Mouse (Mus musculus): ENCODE data around the gene Sipa1l3. TPM values are rescaled to one million over a fixed set of nuclear protein-coding genes. Genes with fewer than 3 reads are reported as not detected.

Gene Sipa1l3
- polyA plus RNA-seq, 1 experiment from 2014 or later: 22.0 TPM

- Histone ChIP-seq H3K27me3 (replicated peaks; ENCODE audit: control insufficient read depth, insufficient read depth, low read length) (no peaks in the 10 kb centered on the region), H3K4me2 (replicated peaks; ENCODE audit: low read depth) (no peak overlapping the region), H3K4me3 (ENCODE audit: low read depth, low read length) (no peak overlapping the region), H3K27ac (ENCODE audit: low read depth, low read length) (no peak overlapping the region), H3K36me3 (ENCODE audit: control insufficient read depth, insufficient read depth) (peaks cover 10% of the 10 kb centered on the region; the same call in 1 of the 2 replicates), H3K4me1 (replicated peaks; ENCODE audit: control insufficient read depth, insufficient read depth, low read length) (no peaks in the 10 kb centered on the region), H3K9me3 (ENCODE audit: control insufficient read depth) (no peaks in the 10 kb centered on the region), H3K9ac (ENCODE audit: low read depth, low read length) (no peak overlapping the region)
- TF ChIP-seq CTCF (IDR thresholded peaks at IDR 0.05; ENCODE audit: low read depth): no peak
- 82% methylated on average over 10 of the region's 10 CpGs for whole genome bisulfite sequencing
- ATAC-seq: no peak
Measured at GRCm38 (mm10) chr7:29433725-29434124, 84.7 kb downstream of the Sipa1l3 start.

GRCm38 (mm10) chr7:29432947-29433553 lies 85.4 kb downstream of the Sipa1l3 start:
- Histone ChIP-seq H3K27me3 (replicated peaks; ENCODE audit: control insufficient read depth, insufficient read depth, low read length) (no peaks in the 10 kb centered on the region), H3K4me1 (replicated peaks; ENCODE audit: control insufficient read depth, insufficient read depth, low read length) (no peaks in the 10 kb centered on the region), H3K4me3 (ENCODE audit: low read depth, low read length) (no peak overlapping the region), H3K36me3 (ENCODE audit: control insufficient read depth, insufficient read depth) (peaks cover 10% of the 10 kb centered on the region; the same call in 1 of the 2 replicates), H3K27ac (ENCODE audit: low read depth, low read length) (no peak overlapping the region), H3K4me2 (replicated peaks; ENCODE audit: low read depth) (no peak overlapping the region), H3K9me3 (ENCODE audit: control insufficient read depth) (no peaks in the 10 kb centered on the region), H3K9ac (ENCODE audit: low read depth, low read length) (no peak overlapping the region)
- TF ChIP-seq CTCF (IDR thresholded peaks at IDR 0.05; ENCODE audit: low read depth): no peak
- no peak for ATAC-seq
- WGBS: 81% methylated on average over 11 of the region's 11 CpGs

- no peaks in the 10 kb centered on the region for H3K4me1 ChIP-seq (replicated peaks; ENCODE audit: control insufficient read depth, insufficient read depth, low read length)
- no peak overlapping the region for H3K27ac ChIP-seq (ENCODE audit: low read depth, low read length)
- peaks cover 10% of the 10 kb centered on the region; the same call in 1 of the 2 replicates for H3K36me3 ChIP-seq (ENCODE audit: control insufficient read depth, insufficient read depth)
- no peak for ATAC-seq
- no peak overlapping the region for H3K4me3 ChIP-seq (ENCODE audit: low read depth, low read length)
- no peak overlapping the region for H3K4me2 ChIP-seq (replicated peaks; ENCODE audit: low read depth)
- no peak overlapping the region for H3K9ac ChIP-seq (ENCODE audit: low read depth, low read length)
- 56% methylated on average over 15 of the region's 15 CpGs for WGBS
- H3K9me3 ChIP-seq (ENCODE audit: control insufficient read depth): no peaks in the 10 kb centered on the region
- no peak for TF ChIP-seq CTCF (IDR thresholded peaks at IDR 0.05; ENCODE audit: low read depth)
- H3K27me3 ChIP-seq (replicated peaks; ENCODE audit: control insufficient read depth, insufficient read depth, low read length): no peaks in the 10 kb centered on the region
Measured at GRCm38 (mm10) chr7:29432180-29432946, 86.1 kb downstream of the Sipa1l3 start.

- WGBS: 55% methylated on average over 6 of the region's 6 CpGs
- Histone ChIP-seq H3K4me2 (replicated peaks; ENCODE audit: low read depth) (no peak overlapping the region), H3K9ac (ENCODE audit: low read depth, low read length) (no peak overlapping the region), H3K27me3 (replicated peaks; ENCODE audit: control insufficient read depth, insufficient read depth, low read length) (no peaks in the 10 kb centered on the region), H3K36me3 (ENCODE audit: control insufficient read depth, insufficient read depth) (peaks cover 10% of the 10 kb centered on the region; the same call in 1 of the 2 replicates), H3K27ac (ENCODE audit: low read depth, low read length) (no peak overlapping the region), H3K4me3 (ENCODE audit: low read depth, low read length) (no peak overlapping the region), H3K4me1 (replicated peaks; ENCODE audit: control insufficient read depth, insufficient read depth, low read length) (no peaks in the 10 kb centered on the region), H3K9me3 (ENCODE audit: control insufficient read depth) (no peaks in the 10 kb centered on the region)
- no peak for TF ChIP-seq CTCF (IDR thresholded peaks at IDR 0.05; ENCODE audit: low read depth)
- no peak for ATAC-seq
Measured at GRCm38 (mm10) chr7:29430739-29431211, 87.7 kb downstream of the Sipa1l3 start.

GRCm38 (mm10) chr7:29426056-29426455 lies 92.4 kb downstream of the Sipa1l3 start:
- Histone ChIP-seq H3K27ac (ENCODE audit: low read depth, low read length) (no peak overlapping the region), H3K9ac (ENCODE audit: low read depth, low read length) (no peak overlapping the region), H3K4me3 (ENCODE audit: low read depth, low read length) (no peak overlapping the region), H3K4me2 (replicated peaks; ENCODE audit: low read depth) (no peak overlapping the region), H3K9me3 (ENCODE audit: control insufficient read depth) (no peaks in the 10 kb centered on the region), H3K27me3 (replicated peaks; ENCODE audit: control insufficient read depth, insufficient read depth, low read length) (no peaks in the 10 kb centered on the region), H3K36me3 (ENCODE audit: control insufficient read depth, insufficient read depth) (peaks cover 8% of the 10 kb centered on the region; the same call in 1 of the 2 replicates), H3K4me1 (replicated peaks; ENCODE audit: control insufficient read depth, insufficient read depth, low read length) (peaks cover 4% of the 10 kb centered on the region; the same call in 1 of the 2 replicates)
- 78% methylated on average over 8 of the region's 8 CpGs for WGBS
- TF ChIP-seq CTCF (IDR thresholded peaks at IDR 0.05; ENCODE audit: low read depth): no peak
- ATAC-seq: no peak

- ATAC-seq: 0 out of 2 replicates have a peak, but pooled peaks have one; percentile 21
- no peaks in the 10 kb centered on the region for H3K27me3 ChIP-seq (replicated peaks; ENCODE audit: control insufficient read depth, insufficient read depth, low read length)
- H3K4me3 ChIP-seq (ENCODE audit: low read depth, low read length): no peak overlapping the region
- H3K36me3 ChIP-seq (ENCODE audit: control insufficient read depth, insufficient read depth): peaks cover 8% of the 10 kb centered on the region; the same call in 1 of the 2 replicates
- WGBS: 37% methylated on average over 7 of the region's 7 CpGs
- peaks cover 4% of the 10 kb centered on the region; the same call in 1 of the 2 replicates for H3K4me1 ChIP-seq (replicated peaks; ENCODE audit: control insufficient read depth, insufficient read depth, low read length)
- no peak for TF ChIP-seq CTCF (IDR thresholded peaks at IDR 0.05; ENCODE audit: low read depth)
- H3K9ac ChIP-seq (ENCODE audit: low read depth, low read length): no peak overlapping the region
- no peak overlapping the region for H3K27ac ChIP-seq (ENCODE audit: low read depth, low read length)
- no peak overlapping the region for H3K4me2 ChIP-seq (replicated peaks; ENCODE audit: low read depth)
- no peaks in the 10 kb centered on the region for H3K9me3 ChIP-seq (ENCODE audit: control insufficient read depth)
Measured at GRCm38 (mm10) chr7:29425413-29425827, 93.0 kb downstream of the Sipa1l3 start.

Data from intestine, postnatal 0 days (tissue).